8 mouse cellular contexts compared by ENCODE assay signal in the genomic region with DNA sequence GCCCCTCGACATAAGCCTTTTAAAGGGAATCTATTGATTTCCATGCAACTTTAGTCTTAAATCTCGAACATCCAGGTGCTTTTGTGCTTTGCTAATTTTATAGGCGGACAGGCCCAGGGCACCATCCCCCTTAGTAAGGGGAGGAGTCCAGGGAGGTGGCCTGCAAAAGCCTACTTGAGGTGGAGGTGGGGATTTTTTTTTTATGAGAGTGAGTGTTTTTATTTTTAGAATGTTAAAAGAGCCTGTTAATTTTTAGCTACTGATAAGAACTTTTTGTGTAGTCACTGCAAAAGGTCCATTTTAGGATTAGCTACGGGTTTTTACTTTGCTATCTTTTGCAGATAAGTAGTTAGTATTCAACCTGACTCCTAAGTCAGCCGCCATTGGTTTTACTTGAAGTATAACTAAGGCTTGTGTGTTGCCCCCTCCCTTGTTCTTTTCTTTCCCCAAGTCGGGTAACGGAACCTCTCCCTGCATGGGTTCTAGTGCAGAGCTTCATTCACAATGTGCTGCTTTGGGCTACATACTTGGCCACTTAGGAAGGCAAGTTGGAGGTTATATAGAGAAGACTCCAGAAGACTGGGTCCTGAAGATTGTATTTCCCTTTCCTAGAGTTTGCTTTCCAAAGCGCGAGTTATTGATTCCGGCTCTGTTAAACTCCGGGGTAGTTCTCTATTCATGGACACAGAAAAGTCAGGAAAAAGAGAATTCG. TPM values are rescaled to one million over a fixed set of nuclear protein-coding genes. Genes with fewer than 3 reads are reported as not detected.
DNase-seq lines count a peak whose midpoint lies in the region; ATAC-seq and TF ChIP-seq lines count a peak whose summit lies in the region.

No protein-coding gene starts in this region.

- peaks cover 20% of the 10 kb centered on the region for H3K36me3 ChIP-seq in megakaryocyte, embryonic 14.5 days (replicated peaks; ENCODE audit: low read length)
- no peaks in the 10 kb centered on the region for H3K36me3 ChIP-seq in hindbrain, embryonic 15.5 days
- H3K36me3 ChIP-seq in liver, postnatal 0 days (replicated peaks; ENCODE audit: insufficient read depth, low read length): peaks cover 18% of the 10 kb centered on the region
- H3K36me3 ChIP-seq in spleen, adult 2 months (ENCODE audit: control insufficient read depth, insufficient read depth, low read length): no peaks in the 10 kb centered on the region

- no peak for TF ChIP-seq POLR2A in embryonic fibroblast, embryonic 13.5 days (IDR thresholded peaks at IDR 0.05; ENCODE audit: low read depth, low read length)
- TF ChIP-seq POLR2A in spleen, adult 2 months (IDR thresholded peaks at IDR 0.05; ENCODE audit: low read depth, low read length): no peak

- no peaks in the 10 kb centered on the region for H3K27me3 ChIP-seq in megakaryocyte, embryonic 14.5 days (replicated peaks)
- no peaks in the 10 kb centered on the region for H3K27me3 ChIP-seq in hindbrain, embryonic 15.5 days
- H3K27me3 ChIP-seq in liver, postnatal 0 days (ENCODE audit: insufficient read depth, low read length): no peaks in the 10 kb centered on the region
- no peaks in the 10 kb centered on the region for H3K27me3 ChIP-seq in spleen, adult 2 months (ENCODE audit: control insufficient read depth, insufficient read depth, low read length)

- TF ChIP-seq CTCF in embryonic fibroblast, embryonic 13.5 days (IDR thresholded peaks at IDR 0.05; ENCODE audit: borderline replicate concordance, insufficient read depth, low read length): no peak
- TF ChIP-seq CTCF in liver, postnatal 0 days (IDR thresholded peaks at IDR 0.05; ENCODE audit: low read depth): no peak
- no peak for TF ChIP-seq CTCF in spleen, adult 2 months (IDR thresholded peaks at IDR 0.05; ENCODE audit: extremely low read depth, insufficient read depth, insufficient read length, insufficient replicate concordance)

- 49% methylated on average over 12 of the region's 12 CpGs for WGBS in hindbrain, embryonic 15.5 days
- WGBS in liver, postnatal 0 days (ENCODE audit: insufficient replicate concordance): 23% methylated on average over 12 of the region's 12 CpGs
- 23% methylated on average over 12 of the region's 12 CpGs for WGBS in spleen, adult 2 months

- no peak overlapping the region for H3K27ac ChIP-seq in embryonic fibroblast, embryonic 13.5 days (ENCODE audit: insufficient read depth, low read length)
- H3K27ac ChIP-seq in hindbrain, embryonic 15.5 days (replicated peaks): no peak overlapping the region
- H3K27ac ChIP-seq in liver, postnatal 0 days (ENCODE audit: low read depth): 0 out of 2 replicates have a peak overlapping the region, but pooled peaks have one; percentile 23
- no peak overlapping the region for H3K27ac ChIP-seq in spleen, adult 2 months (ENCODE audit: insufficient read depth, low read length)

- TF ChIP-seq EP300 in liver, postnatal 0 days (IDR thresholded peaks at IDR 0.05; ENCODE audit: low read depth): no peak

- no peak for ATAC-seq in megakaryocyte, adult 5-6 weeks (ENCODE audit: poor library complexity, severe bottlenecking)
- ATAC-seq in hindbrain, embryonic 15.5 days (ENCODE audit: low FRiP score, low read depth): no peak
- ATAC-seq in liver, postnatal 0 days: no peak

- peaks cover 41% of the 10 kb centered on the region for H3K4me1 ChIP-seq in megakaryocyte, embryonic 14.5 days
- peaks cover 6% of the 10 kb centered on the region; the same call in 1 of the 2 replicates for H3K4me1 ChIP-seq in embryonic fibroblast, embryonic 13.5 days (ENCODE audit: control insufficient read depth, insufficient read depth, low read length)
- H3K4me1 ChIP-seq in hindbrain, embryonic 15.5 days (replicated peaks): peaks cover 15% of the 10 kb centered on the region
- peaks cover 14% of the 10 kb centered on the region for H3K4me1 ChIP-seq in liver, postnatal 0 days (ENCODE audit: insufficient read depth)
- peaks cover 3% of the 10 kb centered on the region for H3K4me1 ChIP-seq in spleen, adult 2 months (ENCODE audit: control insufficient read depth, insufficient read depth, insufficient read length)

- H3K9me3 ChIP-seq in megakaryocyte, embryonic 14.5 days: no peaks in the 10 kb centered on the region
- no peaks in the 10 kb centered on the region for H3K9me3 ChIP-seq in hindbrain, embryonic 15.5 days
- H3K9me3 ChIP-seq in liver, postnatal 0 days (ENCODE audit: low read length): no peaks in the 10 kb centered on the region

- peak overlapping the region; percentile 89 for H3K4me2 ChIP-seq in hindbrain, embryonic 15.5 days
- peak overlapping the region; percentile 92 for H3K4me2 ChIP-seq in liver, postnatal 0 days (ENCODE audit: low read depth, low read length)

- H3K9ac ChIP-seq in hindbrain, embryonic 15.5 days: no peak overlapping the region
- peak overlapping the region; percentile 88 for H3K9ac ChIP-seq in liver, postnatal 0 days (replicated peaks)

- DNase-seq in liver, postnatal 0 days: no peak
- DNase-seq in spleen, adult 2 months (ENCODE audit: low read depth in 1 of 2, low spot score in 2 of 2): no peak
- no peak for DNase-seq in left cerebral cortex, adult 11 months (ENCODE audit: low spot score)
- no peak for DNase-seq in urinary bladder, postnatal 4 days (ENCODE audit: low spot score in 2 of 2)

- H3K4me3 ChIP-seq in megakaryocyte, embryonic 14.5 days (replicated peaks): peak overlapping the region; percentile 100
- H3K4me3 ChIP-seq in embryonic fibroblast, embryonic 13.5 days (ENCODE audit: insufficient read depth, low read length): peak overlapping the region; percentile 91
- H3K4me3 ChIP-seq in hindbrain, embryonic 15.5 days: peak overlapping the region; percentile 70
- H3K4me3 ChIP-seq in liver, postnatal 0 days (ENCODE audit: low read depth, low read length): peak overlapping the region; percentile 95
- H3K4me3 ChIP-seq in spleen, adult 2 months (ENCODE audit: extremely low read depth, insufficient read depth, insufficient read length): peak overlapping the region; percentile 99; the same call in 1 of the 2 replicates

RNA-seq across cellular contexts. Expression of a gene that starts 2.2 kb away (rescaled TPM):
- polyA plus RNA-seq in megakaryocyte, embryonic 14.5 days (2012; ENCODE audit: insufficient read depth, low replicate concordance): 4.0 and 4.1 TPM in 2 replicates
- 34.9 and 35.7 TPM in 2 replicates for total RNA-seq in megakaryocyte, adult 5-6 weeks (2015)
- total RNA-seq in megakaryocyte, adult 5-6 weeks (2017): 17.7 and 21.5 TPM in 2 replicates
- 18.5 and 21.6 TPM in 2 replicates for polyA plus RNA-seq in embryonic fibroblast, embryonic 13.5 days (2011; ENCODE audit: insufficient read length, low read depth, missing spikeins)
- 7.3 and 7.9 TPM in 2 replicates for polyA plus RNA-seq in hindbrain, embryonic 15.5 days (2015; fragmentation: Nextera tagmentation; extraction: Ambion mirVana)
- polyA plus RNA-seq in liver, postnatal 0 days (2015; fragmentation: Nextera tagmentation; extraction: Ambion mirVana): 4.5 and 5.3 TPM in 2 replicates
- 3.9 and 5.8 TPM in 2 replicates for polyA plus RNA-seq in spleen, adult 2 months (2012; rRNA removed)
